Comparison of ENCODE assay signal across 8 mouse cellular contexts in genomic region chr6:47943021-47943691, GRCm38 (mm10). TPM values are rescaled to one million over a fixed set of nuclear protein-coding genes. Genes with fewer than 3 reads are reported as not detected.
DNase-seq lines count a peak whose midpoint lies in the region; ATAC-seq lines count a peak whose summit lies in the region.

No protein-coding gene starts in this region.

- H3K27ac ChIP-seq in embryonic facial prominence, embryonic 15.5 days (replicated peaks), result peak overlapping the region; percentile 83
- H3K27ac ChIP-seq in heart, embryonic 10.5 days, result peak overlapping the region; percentile 89
- H3K27ac ChIP-seq in liver, embryonic 13.5 days, result peak overlapping the region; percentile 75
- no peak overlapping the region for H3K27ac ChIP-seq in stomach, embryonic 14.5 days (ENCODE audit: low read length)

- peak overlapping the region; percentile 52 for H3K4me3 ChIP-seq in embryonic facial prominence, embryonic 15.5 days (replicated peaks)
- peak overlapping the region; percentile 68 for H3K4me3 ChIP-seq in heart, embryonic 10.5 days
- peak overlapping the region; percentile 68 for H3K4me3 ChIP-seq in liver, embryonic 13.5 days (replicated peaks)
- peak overlapping the region; percentile 42 for H3K4me3 ChIP-seq in stomach, embryonic 14.5 days (ENCODE audit: low read depth, low read length)

- H3K4me2 ChIP-seq in embryonic facial prominence, embryonic 15.5 days (replicated peaks), result peak overlapping the region; percentile 77
- peak overlapping the region; percentile 96 for H3K4me2 ChIP-seq in liver, embryonic 13.5 days
- H3K4me2 ChIP-seq in stomach, embryonic 14.5 days (replicated peaks; ENCODE audit: low read depth, low read length), result peak overlapping the region; percentile 78

- 9% methylated on average over 62 of the region's 64 CpGs for WGBS in embryonic facial prominence, embryonic 15.5 days
- 10% methylated on average over 64 of the region's 64 CpGs for WGBS in heart, embryonic 10.5 days
- 11% methylated on average over 64 of the region's 64 CpGs for WGBS in liver, embryonic 13.5 days (ENCODE audit: insufficient replicate concordance)
- 12% methylated on average over 64 of the region's 64 CpGs for WGBS in stomach, embryonic 14.5 days

- peak; percentile 82 for ATAC-seq in embryonic facial prominence, embryonic 15.5 days (ENCODE audit: insufficient number of reproducible peaks, low FRiP score, low TSS enrichment, low read depth)
- ATAC-seq in liver, embryonic 13.5 days (ENCODE audit: low read depth), result peak; percentile 94
- peak; percentile 93 for ATAC-seq in stomach, embryonic 14.5 days (ENCODE audit: insufficient number of reproducible peaks, insufficient read depth, low FRiP score, low read depth)

- peaks cover 17% of the 10 kb centered on the region for H3K36me3 ChIP-seq in embryonic facial prominence, embryonic 15.5 days
- H3K36me3 ChIP-seq in heart, embryonic 10.5 days, result peaks cover 16% of the 10 kb centered on the region
- peaks cover 21% of the 10 kb centered on the region for H3K36me3 ChIP-seq in liver, embryonic 13.5 days
- H3K36me3 ChIP-seq in stomach, embryonic 14.5 days (ENCODE audit: control insufficient read depth, insufficient read depth, low read length), result no peaks in the 10 kb centered on the region

- peak overlapping the region; percentile 70 for H3K9ac ChIP-seq in embryonic facial prominence, embryonic 15.5 days
- H3K9ac ChIP-seq in liver, embryonic 13.5 days, result peak overlapping the region; percentile 85
- H3K9ac ChIP-seq in stomach, embryonic 14.5 days (replicated peaks; ENCODE audit: low read depth, low read length), result peak overlapping the region; percentile 65

- H3K9me3 ChIP-seq in embryonic facial prominence, embryonic 15.5 days (replicated peaks), result no peaks in the 10 kb centered on the region
- no peaks in the 10 kb centered on the region for H3K9me3 ChIP-seq in heart, embryonic 10.5 days
- no peaks in the 10 kb centered on the region for H3K9me3 ChIP-seq in liver, embryonic 13.5 days (replicated peaks)
- H3K9me3 ChIP-seq in stomach, embryonic 14.5 days (ENCODE audit: control insufficient read depth, low read depth, low read length), result no peaks in the 10 kb centered on the region

- peaks cover 13% of the 10 kb centered on the region; the same call in 1 of the 2 replicates for H3K4me1 ChIP-seq in embryonic facial prominence, embryonic 15.5 days
- H3K4me1 ChIP-seq in heart, embryonic 10.5 days, result peaks cover 9% of the 10 kb centered on the region
- peaks cover 20% of the 10 kb centered on the region for H3K4me1 ChIP-seq in liver, embryonic 13.5 days (replicated peaks)
- no peaks in the 10 kb centered on the region for H3K4me1 ChIP-seq in stomach, embryonic 14.5 days (ENCODE audit: control insufficient read depth, insufficient read depth, low read length)

- H3K27me3 ChIP-seq in embryonic facial prominence, embryonic 15.5 days, result no peaks in the 10 kb centered on the region
- no peaks in the 10 kb centered on the region for H3K27me3 ChIP-seq in heart, embryonic 10.5 days (ENCODE audit: insufficient read depth, poor library complexity, severe bottlenecking)
- H3K27me3 ChIP-seq in liver, embryonic 13.5 days, result no peaks in the 10 kb centered on the region
- no peaks in the 10 kb centered on the region for H3K27me3 ChIP-seq in stomach, embryonic 14.5 days (ENCODE audit: control insufficient read depth, insufficient read depth, low read length)

- peak; percentile 52 for DNase-seq in right cerebral cortex, adult 18-20 months
- DNase-seq in right cerebral cortex, postnatal 36 days (ENCODE audit: low spot score in 2 of 2), result no peak
- peak; percentile 90 for DNase-seq in heart, embryonic 10.5 days (ENCODE audit: low spot score)
- peak; percentile 66 for DNase-seq in kidney, adult 9 months
- peak; percentile 76 for DNase-seq in liver, embryonic 13.5 days
- peak; percentile 77 for DNase-seq in naive thymus-derived CD4-positive, alpha-beta T cell, adult 2 months (ENCODE audit: low read depth)

RNA-seq across cellular contexts. Expression of gene Zfp956, which starts 10.0 kb away (rescaled TPM):
- 11.6 and 13.2 TPM in 2 replicates for polyA plus RNA-seq in embryonic facial prominence, embryonic 15.5 days (2015; fragmentation: Nextera tagmentation; extraction: Ambion mirVana)
- polyA plus RNA-seq in heart, embryonic 10.5 days (2016; fragmentation: Nextera tagmentation; extraction: Ambion mirVana), result 3.7 and 4.9 TPM in 2 replicates
- 3.1 and 3.5 TPM in 2 replicates for polyA plus RNA-seq in liver, embryonic 13.5 days (2015; fragmentation: Nextera tagmentation; extraction: Ambion mirVana)
- 10.0 and 10.9 TPM in 2 replicates for polyA plus RNA-seq in stomach, embryonic 14.5 days (2014; fragmentation: Nextera tagmentation; extraction: Ambion mirVana)

RNA-seq across cellular contexts. Expression of gene Zfp212, which starts 22.9 kb away (rescaled TPM):
- 18.4 and 18.7 TPM in 2 replicates for polyA plus RNA-seq in embryonic facial prominence, embryonic 15.5 days (2015; fragmentation: Nextera tagmentation; extraction: Ambion mirVana)
- polyA plus RNA-seq in heart, embryonic 10.5 days (2016; fragmentation: Nextera tagmentation; extraction: Ambion mirVana), result 9.4 and 11.8 TPM in 2 replicates
- 6.8 and 7.0 TPM in 2 replicates for polyA plus RNA-seq in liver, embryonic 13.5 days (2015; fragmentation: Nextera tagmentation; extraction: Ambion mirVana)
- 13.3 and 13.8 TPM in 2 replicates for polyA plus RNA-seq in stomach, embryonic 14.5 days (2014; fragmentation: Nextera tagmentation; extraction: Ambion mirVana)

Comparison
In these comparisons a context has a peak if more than half of its experiments do, and no peak if none do; other contexts are left out.
1. DNase-seq: peak in right cerebral cortex, adult 18-20 months (single experiment), heart, embryonic 10.5 days (single experiment), kidney, adult 9 months (single experiment), liver, embryonic 13.5 days (single experiment) and naive thymus-derived CD4-positive, alpha-beta T cell, adult 2 months (single experiment); none in right cerebral cortex, postnatal 36 days (0 of 2).
2. Peak in every context shown above with its lines, with median percentiles within 50 percentile points of each other: ATAC-seq, H3K4me2 ChIP-seq, H3K4me3 ChIP-seq and H3K9ac ChIP-seq.